Mouse (Mus musculus) lung, adult 2 months (tissue): ENCODE measurements around the gene Arl5c.

Experiments
- CTCF ChIP-seq: fragments of 200-500 bp; IDR thresholded peaks from 2 replicates; pipeline ENCODE4 v1.5.1; 2011; ENCODE audit warnings: mild to moderate bottlenecking, low read length, control low read depth; ENCODE audit not compliant: insufficient read depth
- POLR2A ChIP-seq: fragments of 200-500 bp; IDR thresholded peaks from 2 replicates; pipeline ENCODE4 v1.6.1; 2011; ENCODE audit warnings: low read depth, mild to moderate bottlenecking, control low read depth, low read length, borderline replicate concordance; ENCODE audit errors: extremely low read depth

GRCm38 (mm10) chr11:97967114-97967513 is 28.9 kb downstream of the Arl5c start:
- TF ChIP-seq CTCF (no peak), POLR2A (no peak)
